Mouse (Mus musculus) hindbrain, embryonic 13.5 days (tissue): ENCODE measurements around the gene Epn1. TPM values are rescaled to one million over a fixed set of nuclear protein-coding genes. Genes with fewer than 3 reads are reported as not detected.
A peak's percentile ranks its signal among the peaks of the same experiment; 100 is the strongest.

Experiments used
- ATAC-seq: fragments of 200-750 bp; cut with Nextera tagmentation; 2 replicates; pipeline ENCODE4 v1.8.0; 2017; ENCODE audit warnings: moderate TSS enrichment; ENCODE audit not compliant: low FRiP score
- H3K27ac ChIP-seq: fragments of 300-500 bp; sonication (generic); 2 replicates; pipeline ENCODE4 v1.5.1; 2015; ENCODE audit warnings: inconsistent platforms, mild to moderate bottlenecking, moderate library complexity
- H3K27me3 ChIP-seq: fragments of 300-500 bp; sonication (generic); 2 replicates; pipeline ENCODE4 v1.6.1; 2015; ENCODE audit warnings: mild to moderate bottlenecking, inconsistent platforms
- H3K36me3 ChIP-seq: fragments of 300-500 bp; sonication (generic); 2 replicates; pipeline ENCODE4 v1.6.1; 2015; ENCODE audit warnings: mild to moderate bottlenecking, inconsistent platforms
- H3K4me1 ChIP-seq: fragments of 300-500 bp; sonication (generic); replicated peaks from 2 replicates; pipeline ENCODE4 v1.6.1; 2015; ENCODE audit warnings: inconsistent platforms
- H3K4me2 ChIP-seq: fragments of 300-500 bp; sonication (generic); 2 replicates; pipeline ENCODE4 v1.6.1; 2015; ENCODE audit warnings: inconsistent platforms, mild to moderate bottlenecking, moderate library complexity
- H3K4me3 ChIP-seq: fragments of 300-500 bp; sonication (generic); 2 replicates; pipeline ENCODE4 v1.5.1; 2015; ENCODE audit warnings: mild to moderate bottlenecking, inconsistent platforms
- H3K9ac ChIP-seq: fragments of 300-500 bp; sonication (generic); 2 replicates; pipeline ENCODE4 v1.6.1; 2015; ENCODE audit warnings: mild to moderate bottlenecking, inconsistent platforms
- H3K9me3 ChIP-seq: fragments of 300-500 bp; sonication (generic); 2 replicates; pipeline ENCODE4 v1.6.1; 2016; ENCODE audit warnings: inconsistent platforms
- WGBS: fragments of 180-500 bp; shearing (Covaris S2); methylation state at CpG from one replicate; pipeline ENCODE4 v1.1.7; 2015; 5-methylcytosine and 5-hydroxymethylcytosine counted together
- polyA plus RNA-seq: library from polyadenylated mRNA; unstranded; fragments of >200 nt; fragmentation: Nextera tagmentation; extraction: Ambion mirVana; gene quantifications from 2 replicates; pipeline ENCODE4 v1.2.1, GENCODE M21; 2015

The Epn1 gene
- 83.8 and 85.6 TPM in 2 replicates for polyA plus RNA-seq

DNA sequence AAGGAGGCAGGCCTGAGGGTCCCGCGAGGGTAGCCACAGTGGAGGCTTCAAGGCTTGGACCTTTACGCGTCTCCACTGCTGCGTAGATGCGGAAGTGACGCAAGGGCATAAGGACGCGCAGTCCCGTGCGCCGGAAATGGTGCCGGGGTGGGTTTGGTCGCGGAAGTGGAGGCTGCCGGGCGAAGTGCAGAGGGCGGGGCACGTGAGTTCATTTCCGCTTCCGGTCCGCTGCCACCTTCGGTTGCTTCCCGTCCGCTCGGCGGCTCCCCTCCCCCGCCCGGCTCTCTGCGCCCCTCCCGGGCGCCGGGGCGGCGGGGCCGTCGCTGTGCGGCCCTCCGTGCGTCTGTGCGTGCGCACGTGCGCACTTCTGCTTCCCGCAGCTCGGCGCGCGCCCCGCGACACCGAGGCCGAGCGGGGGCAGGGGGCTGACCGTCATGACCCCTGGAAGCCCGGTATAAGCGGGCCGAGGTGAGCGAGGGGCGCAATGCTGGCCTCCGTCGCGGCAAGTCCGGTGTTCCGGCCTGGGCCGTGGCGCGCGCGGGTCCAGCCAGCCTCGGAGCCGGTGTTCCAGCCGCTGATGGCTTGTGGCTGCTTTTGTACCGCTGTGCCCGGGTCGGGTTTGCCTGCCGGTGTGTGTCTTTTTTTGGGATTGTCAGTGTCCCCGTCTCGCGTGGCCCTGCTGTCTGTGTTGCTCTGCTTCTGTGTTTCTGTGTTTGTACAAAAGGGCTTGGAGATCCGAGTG is at the start of gene Epn1:
TSS of gene Epn1 (plus strand) at position 226 of the 742 bp plus-strand sequence.
- H3K27me3 ChIP-seq, result no peaks in the 10 kb centered on the region
- H3K27ac ChIP-seq, result peak within 1 kb of the TSS; percentile 93
- H3K36me3 ChIP-seq, result peaks cover 50% of the 10 kb centered on the region
- peak; percentile 96 for ATAC-seq
- H3K9me3 ChIP-seq, result no peaks in the 10 kb centered on the region
- peaks cover 40% of the 10 kb centered on the region for H3K4me1 ChIP-seq
- H3K4me3 ChIP-seq, result peak within 1 kb of the TSS; percentile 99
- H3K4me2 ChIP-seq, result peak within 1 kb of the TSS; percentile 93
- under 1% methylated on average over 81 of the region's 81 CpGs for WGBS
- peak within 1 kb of the TSS; percentile 98 for H3K9ac ChIP-seq

DNA sequence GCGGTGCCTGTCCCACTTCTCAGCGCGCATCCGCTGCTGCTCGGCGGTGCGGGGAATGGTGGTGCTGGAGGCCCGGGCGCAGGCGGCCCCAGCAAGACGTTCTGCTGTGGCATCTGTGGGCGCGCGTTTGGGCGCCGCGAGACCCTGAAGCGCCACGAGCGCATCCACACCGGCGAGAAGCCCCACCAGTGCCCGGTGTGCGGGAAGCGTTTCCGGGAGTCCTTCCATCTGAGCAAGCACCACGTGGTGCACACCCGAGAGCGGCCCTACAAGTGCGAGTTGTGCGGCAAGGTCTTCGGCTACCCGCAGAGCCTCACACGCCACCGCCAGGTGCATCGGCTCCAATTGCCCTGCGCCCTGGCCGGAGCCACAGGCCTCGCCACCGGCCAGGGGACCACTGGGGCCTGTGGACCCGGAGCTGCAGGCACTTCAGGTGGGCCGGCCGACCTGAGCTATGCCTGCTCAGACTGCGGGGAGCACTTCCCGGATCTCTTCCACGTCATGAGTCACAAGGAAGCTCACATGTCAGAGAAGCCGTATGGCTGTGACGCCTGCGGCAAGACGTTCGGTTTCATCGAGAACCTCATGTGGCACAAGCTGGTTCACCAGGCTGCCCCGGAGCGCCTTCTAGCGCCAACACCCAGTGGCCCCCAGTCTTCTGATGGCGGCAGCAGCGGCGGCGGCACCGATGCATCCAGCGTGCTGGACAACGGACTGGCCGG is 49.3 kb upstream of the Epn1 start:
- Histone ChIP-seq H3K4me3 (no peak overlapping the region; the same call in 1 of the 2 replicates), H3K4me1 (no peaks in the 10 kb centered on the region), H3K9me3 (peaks cover 26% of the 10 kb centered on the region), H3K4me2 (no peak overlapping the region), H3K27me3 (no peaks in the 10 kb centered on the region), H3K9ac (no peak overlapping the region), H3K27ac (no peak overlapping the region), H3K36me3 (peaks cover 95% of the 10 kb centered on the region)
- 79% methylated on average over 63 of the region's 63 CpGs for WGBS
- no peak for ATAC-seq

DNA sequence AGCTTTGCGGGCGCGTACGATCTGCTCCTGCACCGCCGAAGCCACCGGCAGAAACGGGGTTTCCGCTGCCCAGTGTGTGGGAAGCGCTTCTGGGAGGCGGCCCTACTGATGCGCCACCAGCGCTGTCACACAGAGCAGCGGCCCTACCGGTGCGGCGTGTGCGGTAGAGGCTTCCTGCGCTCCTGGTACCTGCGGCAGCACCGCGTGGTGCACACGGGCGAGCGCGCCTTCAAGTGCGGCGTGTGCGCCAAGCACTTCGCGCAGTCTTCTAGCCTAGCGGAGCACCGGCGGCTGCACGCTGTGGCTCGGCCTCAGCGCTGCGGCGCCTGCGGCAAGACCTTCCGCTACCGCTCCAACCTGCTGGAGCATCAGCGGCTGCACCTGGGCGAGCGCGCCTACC is 48.5 kb upstream of the Epn1 start:
- Histone ChIP-seq H3K4me1 (no peaks in the 10 kb centered on the region), H3K4me2 (no peak overlapping the region), H3K36me3 (peaks cover 96% of the 10 kb centered on the region), H3K9me3 (peaks cover 26% of the 10 kb centered on the region), H3K9ac (no peak overlapping the region), H3K4me3 (no peak overlapping the region), H3K27me3 (no peaks in the 10 kb centered on the region), H3K27ac (no peak overlapping the region)
- WGBS, result 68% methylated on average over 45 of the region's 46 CpGs
- no peak for ATAC-seq

DNA sequence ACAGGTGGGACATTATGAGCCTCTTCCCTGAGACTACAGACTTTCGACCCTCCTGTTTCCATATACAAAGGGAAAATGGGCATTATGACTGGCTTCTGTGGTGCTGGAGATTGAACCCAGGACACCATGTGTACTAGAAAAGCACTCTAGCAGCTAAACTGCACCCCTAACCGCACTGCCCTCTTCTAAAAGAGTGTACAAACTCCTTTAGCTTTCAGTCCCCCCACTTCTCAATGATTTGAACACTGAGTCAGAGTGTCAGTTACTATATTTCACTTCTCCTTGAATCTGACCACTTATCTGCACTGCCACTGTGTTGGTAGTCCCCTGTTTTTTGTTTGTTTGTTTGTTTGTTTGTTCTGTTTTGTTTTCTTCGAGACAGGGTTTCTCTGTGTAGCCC is 46.2 kb upstream of the Epn1 start, which contains the start of gene 4632433K11Rik:
TSS of gene 4632433K11Rik (plus strand) at position 301 of the 400 bp plus-strand sequence.
- H3K9ac ChIP-seq, result no peak within 1 kb of the TSS
- H3K9me3 ChIP-seq, result peaks cover 26% of the 10 kb centered on the region
- 92% methylated on average over 3 of the region's 3 CpGs for WGBS
- H3K4me1 ChIP-seq, result peaks cover 12% of the 10 kb centered on the region
- H3K27me3 ChIP-seq, result no peaks in the 10 kb centered on the region
- no peak within 1 kb of the TSS for H3K4me3 ChIP-seq
- no peak within 1 kb of the TSS for H3K27ac ChIP-seq
- H3K4me2 ChIP-seq, result no peak within 1 kb of the TSS
- H3K36me3 ChIP-seq, result peaks cover 78% of the 10 kb centered on the region
- no peak for ATAC-seq

DNA sequence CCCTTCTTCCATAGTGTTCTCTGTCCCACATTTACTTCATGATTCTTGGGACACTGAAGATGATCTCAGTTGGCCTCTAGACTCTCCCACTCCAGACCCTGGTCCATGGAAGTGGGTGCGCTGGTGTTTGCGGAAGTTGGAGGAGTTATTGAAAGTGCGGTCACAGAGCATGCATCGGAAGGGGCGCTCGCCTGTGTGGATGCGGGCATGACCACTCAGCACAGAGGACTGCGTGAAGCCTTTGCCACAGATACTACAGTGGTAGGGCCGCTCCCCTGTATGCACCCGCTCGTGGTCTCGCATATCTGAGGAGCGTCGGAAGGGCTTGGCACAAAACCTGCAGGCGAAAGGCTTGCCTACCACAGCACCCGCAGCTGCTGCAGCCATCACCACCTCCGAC is 44.4 kb upstream of the Epn1 start:
- H3K4me1 ChIP-seq, result peaks cover 22% of the 10 kb centered on the region
- WGBS, result 96% methylated on average over 17 of the region's 17 CpGs
- ATAC-seq, result no peak

GRCm38 (mm10) chr7:5036136-5036535 is 43.9 kb upstream of the Epn1 start:
- H3K36me3 ChIP-seq, result peaks cover 55% of the 10 kb centered on the region
- H3K9me3 ChIP-seq, result peaks cover 8% of the 10 kb centered on the region
- WGBS, result 95% methylated on average over 9 of the region's 9 CpGs

More for the DNA sequence above, 44.4 kb upstream of the Epn1 start:
- H3K4me2 ChIP-seq, result no peak overlapping the region
- H3K4me3 ChIP-seq, result no peak overlapping the region
- H3K36me3 ChIP-seq, result peaks cover 60% of the 10 kb centered on the region
- H3K9ac ChIP-seq, result no peak overlapping the region
- peaks cover 14% of the 10 kb centered on the region for H3K9me3 ChIP-seq
- no peak overlapping the region for H3K27ac ChIP-seq
- H3K27me3 ChIP-seq, result no peaks in the 10 kb centered on the region

DNA sequence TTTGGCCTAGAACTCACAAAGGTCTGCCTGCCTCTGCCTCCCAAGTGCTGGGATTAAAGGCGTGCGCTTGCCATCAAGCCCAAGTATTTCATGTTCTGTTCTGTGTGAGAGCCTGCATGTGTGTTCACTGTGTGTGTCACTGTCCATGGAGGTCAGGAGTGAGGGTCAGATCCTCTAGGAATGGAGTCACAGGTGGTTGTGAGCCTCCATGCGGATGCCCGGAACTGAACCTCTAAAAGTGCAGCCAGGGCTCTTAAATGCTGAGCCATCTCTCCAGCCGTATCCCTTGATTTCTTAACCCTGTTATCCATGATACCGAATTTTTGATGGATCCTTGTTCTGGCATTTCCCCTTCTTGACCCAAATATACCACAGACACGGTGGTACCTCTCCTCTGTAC is 43.0 kb upstream of the Epn1 start:
- H3K4me1 ChIP-seq, result peaks cover 22% of the 10 kb centered on the region
- H3K27me3 ChIP-seq, result no peaks in the 10 kb centered on the region
- no peaks in the 10 kb centered on the region for H3K9me3 ChIP-seq
- peak overlapping the region; percentile 98; the same call in 1 of the 2 replicates for H3K27ac ChIP-seq
- WGBS, result 95% methylated on average over 7 of the region's 7 CpGs
- H3K36me3 ChIP-seq, result peaks cover 46% of the 10 kb centered on the region
- H3K4me3 ChIP-seq, result no peak overlapping the region; the same call in 1 of the 2 replicates
- ATAC-seq, result no peak
- peak overlapping the region; percentile 60; the same call in 1 of the 2 replicates for H3K4me2 ChIP-seq
- H3K9ac ChIP-seq, result no peak overlapping the region

More at GRCm38 (mm10) chr7:5036136-5036535, 43.9 kb upstream of the Epn1 start:
- H3K27me3 ChIP-seq, result no peaks in the 10 kb centered on the region
- H3K4me2 ChIP-seq, result no peak overlapping the region
- H3K9ac ChIP-seq, result no peak overlapping the region
- ATAC-seq, result no peak
- H3K4me3 ChIP-seq, result no peak overlapping the region
- H3K4me1 ChIP-seq, result peaks cover 22% of the 10 kb centered on the region
- H3K27ac ChIP-seq, result no peak overlapping the region

- Histone ChIP-seq H3K36me3 (peaks cover 42% of the 10 kb centered on the region), H3K27ac (peak overlapping the region; percentile 98), H3K4me2 (peak overlapping the region; percentile 60), H3K4me1 (peaks cover 22% of the 10 kb centered on the region), H3K9me3 (no peaks in the 10 kb centered on the region), H3K27me3 (no peaks in the 10 kb centered on the region), H3K4me3 (peak overlapping the region; percentile 61), H3K9ac (peak overlapping the region; percentile 77)
- WGBS, result 85% methylated on average over 8 of the region's 8 CpGs
- ATAC-seq, result no peak
These were observed 42.6 kb upstream of the Epn1 start for GRCm38 (mm10) chr7:5037467-5037866.

- H3K4me1 ChIP-seq, result peaks cover 22% of the 10 kb centered on the region
- WGBS, result under 1% methylated on average over 48 of the region's 48 CpGs
- no peaks in the 10 kb centered on the region for H3K9me3 ChIP-seq
- H3K9ac ChIP-seq, result peak within 1 kb of the TSS; percentile 77
- peak within 1 kb of the TSS; percentile 98 for H3K27ac ChIP-seq
- peak within 1 kb of the TSS; percentile 61 for H3K4me3 ChIP-seq
- no peaks in the 10 kb centered on the region for H3K27me3 ChIP-seq
- peak within 1 kb of the TSS; percentile 60 for H3K4me2 ChIP-seq
- ATAC-seq, result peak; percentile 96
- peaks cover 34% of the 10 kb centered on the region for H3K36me3 ChIP-seq
These were observed 41.8 kb upstream of the Epn1 start, which contains the start of gene Zfp784 for GRCm38 (mm10) chr7:5038109-5038732. Gene Zfp784, minus strand, starts transcription at chr7:5038446.

GRCm38 (mm10) chr7:5038940-5039339 is 41.1 kb upstream of the Epn1 start:
- H3K27ac ChIP-seq, result peak overlapping the region; percentile 98
- H3K9me3 ChIP-seq, result no peaks in the 10 kb centered on the region
- WGBS, result 40% methylated on average over 5 of the region's 5 CpGs
- H3K36me3 ChIP-seq, result peaks cover 27% of the 10 kb centered on the region
- no peaks in the 10 kb centered on the region for H3K27me3 ChIP-seq
- H3K4me3 ChIP-seq, result peak overlapping the region; percentile 61
- ATAC-seq, result no peak
- peak overlapping the region; percentile 60 for H3K4me2 ChIP-seq
- peak overlapping the region; percentile 77; the same call in 1 of the 2 replicates for H3K9ac ChIP-seq
- peaks cover 22% of the 10 kb centered on the region for H3K4me1 ChIP-seq

DNA sequence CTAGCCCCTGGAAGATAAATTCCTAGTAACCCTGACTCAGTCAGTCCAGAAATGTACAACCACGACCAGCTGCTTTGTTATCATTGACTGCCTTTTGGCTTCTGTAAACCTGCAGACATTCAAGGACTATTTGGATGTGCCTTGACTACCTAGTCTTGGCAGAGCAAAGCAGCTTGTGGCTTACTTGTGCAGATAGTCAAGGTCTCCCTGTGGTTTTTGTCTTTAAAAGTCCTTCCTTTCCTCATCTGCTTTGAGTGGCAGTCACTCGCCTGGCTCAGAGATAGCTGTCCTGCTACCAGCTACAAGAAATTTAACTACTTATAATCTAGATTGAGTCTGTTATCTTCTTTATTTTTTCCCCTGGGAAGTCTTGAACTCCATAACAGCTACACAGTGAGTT is 35.1 kb upstream of the Epn1 start:
- Histone ChIP-seq H3K36me3 (no peaks in the 10 kb centered on the region), H3K4me2 (no peak overlapping the region), H3K27me3 (0 out of 2 replicates have a peak, but pooled peaks cover 3% of the 10 kb centered on the region), H3K4me3 (no peak overlapping the region), H3K27ac (no peak overlapping the region), H3K9me3 (no peaks in the 10 kb centered on the region), H3K4me1 (peaks cover under 1% of the 10 kb centered on the region; the same call in 1 of the 2 replicates), H3K9ac (no peak overlapping the region)
- ATAC-seq, result no peak
- 91% methylated on average over 2 of the region's 2 CpGs for WGBS

- Histone ChIP-seq H3K36me3 (no peaks in the 10 kb centered on the region), H3K9ac (no peak overlapping the region; the same call in 1 of the 2 replicates), H3K27me3 (0 out of 2 replicates have a peak, but pooled peaks cover 3% of the 10 kb centered on the region), H3K27ac (no peak overlapping the region), H3K4me3 (no peak overlapping the region), H3K4me1 (peaks cover 9% of the 10 kb centered on the region), H3K9me3 (no peaks in the 10 kb centered on the region), H3K4me2 (no peak overlapping the region)
- 76% methylated on average over 2 of the region's 2 CpGs for WGBS
- ATAC-seq, result no peak
These were observed 33.9 kb upstream of the Epn1 start for GRCm38 (mm10) chr7:5046112-5046511.
